Mouse (Mus musculus) fat pad, adult 2 months (tissue): Measurements from ENCODE around the gene Espn.

ENCODE experiments used
- DNase-seq: peaks from one replicate; pipeline ENCODE4 v3.0.0-alpha.2; 2011; ENCODE audit warnings: low read depth, low spot score; ENCODE audit errors: extremely low read depth

The Espn gene

DNA sequence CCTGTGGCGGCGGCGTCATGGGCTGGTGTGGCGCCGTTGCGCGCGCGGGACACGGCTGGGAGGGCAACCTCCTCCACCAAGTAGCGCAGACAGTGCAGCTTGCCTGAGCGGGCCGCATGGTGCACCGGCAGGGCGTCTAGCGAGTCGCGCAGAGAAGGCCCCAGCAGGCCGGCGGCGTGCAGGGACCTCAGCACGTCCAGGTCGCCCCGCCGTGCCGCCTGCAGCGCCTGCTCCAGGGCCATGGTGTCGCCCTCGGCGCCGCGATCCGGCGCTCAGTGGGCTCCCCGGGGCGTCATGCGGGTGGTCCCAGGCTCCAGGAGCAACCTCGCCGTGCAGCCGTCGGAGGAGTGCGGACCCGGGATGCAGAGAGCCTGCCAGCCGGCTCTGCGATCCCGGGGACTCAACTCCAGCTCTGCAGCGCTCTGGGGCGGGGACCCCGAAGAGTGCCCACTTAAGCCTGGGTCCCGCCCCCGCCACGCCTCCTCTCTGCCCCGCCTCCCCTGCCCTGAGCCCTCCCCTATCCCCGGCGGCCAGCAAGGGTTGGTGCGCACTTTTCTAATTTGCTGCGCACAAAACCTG, at the start of gene Espn:
Gene Espn, minus strand, starts transcription at position 406 of the 579 bp plus-strand sequence.
- DNase-seq: no peak

DNA sequence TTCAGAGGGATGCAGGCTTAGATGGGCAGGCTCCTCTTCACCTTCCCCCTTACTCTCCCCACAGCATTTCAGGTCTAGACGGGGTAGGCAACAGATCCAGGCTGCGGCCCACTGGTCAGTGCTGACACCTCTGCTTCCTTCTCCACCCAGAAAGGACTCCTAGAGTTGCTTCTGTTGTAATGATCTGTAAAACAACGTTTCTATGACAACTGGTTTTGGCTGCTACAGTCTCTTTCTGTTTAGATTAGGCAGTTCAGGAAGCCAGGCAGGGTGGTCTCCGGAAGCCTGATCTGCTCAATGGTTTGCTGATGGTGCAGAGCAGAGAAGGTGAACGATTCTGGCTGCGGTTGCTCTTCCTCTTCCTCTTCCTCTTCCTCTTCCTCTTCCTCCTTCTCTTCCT, 49.3 kb upstream of the Espn start:
- DNase-seq: no peak

DNA sequence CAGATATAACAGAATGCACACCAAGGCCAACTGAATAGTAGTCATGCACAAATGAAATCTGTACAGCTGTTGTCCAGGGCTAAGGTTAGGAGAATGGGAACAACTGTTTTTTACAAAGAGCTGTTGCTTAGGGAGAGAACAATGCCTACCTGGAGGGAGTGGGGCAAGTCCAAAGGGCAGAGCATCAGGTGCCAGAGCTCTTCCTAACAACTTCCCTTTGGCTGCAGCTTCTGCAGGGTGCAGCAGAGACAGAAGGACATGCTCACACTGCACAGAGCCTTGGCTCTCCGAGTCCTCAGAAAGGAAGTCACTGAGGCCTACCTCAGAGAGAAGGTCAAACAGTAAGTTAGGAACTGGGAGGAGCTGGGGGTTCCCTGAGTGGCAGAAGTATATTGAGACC, 47.4 kb upstream of the Espn start:
- DNase-seq: no peak

DNA sequence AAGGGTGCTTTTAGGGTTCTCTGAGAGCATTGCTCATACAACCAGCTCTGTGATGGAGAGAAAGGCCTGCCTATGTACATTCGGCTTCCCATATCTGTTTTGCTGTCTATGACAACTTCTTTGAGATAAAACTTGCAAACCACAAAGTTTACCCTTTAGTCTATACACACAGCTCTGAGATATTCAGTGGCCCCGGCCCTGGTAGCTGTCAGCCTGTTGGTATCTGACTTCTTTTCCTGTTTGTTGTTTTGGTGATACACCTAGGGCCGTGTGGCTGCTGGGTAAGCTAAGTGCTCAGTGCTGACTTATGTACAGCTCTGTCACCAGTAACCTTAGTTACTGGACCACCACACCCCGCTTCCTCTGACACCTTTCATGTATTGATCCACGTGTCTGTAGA, 45.4 kb upstream of the Espn start:
- no peak for DNase-seq

DNA sequence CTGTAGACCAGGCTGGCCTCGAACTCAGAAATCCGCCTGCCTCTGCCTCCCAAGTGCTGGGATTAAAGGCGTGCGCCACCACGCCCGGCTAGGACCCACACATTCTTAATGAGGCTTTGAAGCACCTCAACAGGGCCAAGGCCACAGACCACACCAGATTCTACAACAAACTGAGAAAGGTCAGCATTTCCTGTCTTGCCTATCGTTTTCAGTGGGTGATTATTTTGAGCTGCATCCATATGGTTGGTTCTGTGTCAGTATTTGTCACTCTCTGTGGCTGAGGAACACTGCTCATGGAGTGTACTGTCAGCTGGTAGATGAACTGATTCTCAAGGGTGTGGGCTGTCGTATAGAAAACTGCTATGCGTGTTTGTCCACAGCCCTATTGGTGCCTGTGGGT, 44.1 kb upstream of the Espn start:
- DNase-seq: no peak

DNA sequence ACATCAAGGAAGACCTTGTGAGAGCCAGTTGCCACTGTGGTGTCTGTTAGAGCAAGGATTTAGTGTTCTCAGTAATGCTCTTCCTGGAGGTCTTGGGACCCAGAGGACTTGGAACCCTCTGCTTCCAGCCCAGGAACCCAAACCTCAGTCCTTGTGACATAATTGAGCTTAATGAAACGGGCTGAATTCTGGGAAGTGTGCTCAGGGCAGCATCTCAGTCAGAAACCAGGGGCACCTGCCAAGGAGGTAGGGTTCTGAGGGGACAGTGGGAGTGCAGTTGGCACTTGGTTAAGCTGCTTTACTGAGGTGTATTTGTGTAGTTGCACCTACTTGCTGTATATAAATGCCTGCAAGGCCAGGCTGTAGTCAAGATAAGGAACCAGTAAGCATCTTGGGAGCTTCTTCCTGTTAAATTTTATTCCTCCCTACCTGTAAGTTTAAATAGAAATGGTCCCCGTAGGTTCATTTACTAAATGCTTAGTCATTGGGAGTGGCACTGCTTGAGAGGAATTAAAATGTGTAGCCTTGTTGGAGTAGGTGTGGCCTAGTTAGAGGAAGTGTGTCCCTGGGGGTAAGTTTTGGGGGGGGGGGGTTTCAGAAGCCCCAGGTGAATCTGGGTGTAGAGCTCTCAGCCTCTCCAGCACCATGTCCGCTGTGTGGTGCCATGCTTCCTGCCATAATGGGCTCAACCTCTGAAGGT, 42.5 kb upstream of the Espn start:
- no peak for DNase-seq

DNA sequence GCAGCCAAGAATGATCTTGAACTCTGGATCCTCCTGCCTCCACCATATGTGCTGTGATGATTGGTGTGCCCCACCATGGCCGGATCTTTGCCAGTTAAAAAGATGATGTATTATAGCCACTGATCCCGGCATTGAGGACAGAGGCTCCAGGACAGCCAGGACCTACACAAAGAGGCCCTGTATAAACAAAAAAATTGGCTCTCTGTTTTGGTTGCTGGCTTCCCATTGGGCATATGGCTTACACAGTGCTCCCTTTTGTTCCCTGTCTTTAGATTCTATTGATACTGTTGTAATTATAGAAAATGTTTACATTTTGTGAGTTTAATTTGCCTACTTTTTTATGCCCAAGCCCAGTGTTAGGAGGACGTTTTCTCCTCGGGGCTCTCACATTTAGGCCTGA, 40.4 kb upstream of the Espn start:
- DNase-seq: no peak

DNA sequence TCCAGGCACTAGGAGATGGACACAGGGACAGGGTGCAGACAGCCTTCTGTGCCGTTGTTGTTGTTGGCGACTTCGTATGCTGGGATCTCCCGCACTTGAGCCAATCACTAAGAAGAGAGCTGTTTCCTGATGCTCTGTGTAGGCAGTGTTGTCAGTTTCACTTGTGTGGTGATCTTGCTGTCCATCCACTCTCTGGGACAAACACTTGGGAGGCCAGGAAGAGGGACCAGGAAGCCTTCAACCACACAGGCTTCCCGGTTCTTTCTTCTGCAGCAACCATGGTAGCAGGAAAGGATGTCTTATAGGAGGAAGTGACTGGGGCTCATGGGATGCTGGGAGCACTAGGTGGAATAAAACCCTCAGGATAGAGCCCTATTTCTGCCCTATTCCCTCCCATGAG, 38.5 kb upstream of the Espn start:
- no peak for DNase-seq

DNA sequence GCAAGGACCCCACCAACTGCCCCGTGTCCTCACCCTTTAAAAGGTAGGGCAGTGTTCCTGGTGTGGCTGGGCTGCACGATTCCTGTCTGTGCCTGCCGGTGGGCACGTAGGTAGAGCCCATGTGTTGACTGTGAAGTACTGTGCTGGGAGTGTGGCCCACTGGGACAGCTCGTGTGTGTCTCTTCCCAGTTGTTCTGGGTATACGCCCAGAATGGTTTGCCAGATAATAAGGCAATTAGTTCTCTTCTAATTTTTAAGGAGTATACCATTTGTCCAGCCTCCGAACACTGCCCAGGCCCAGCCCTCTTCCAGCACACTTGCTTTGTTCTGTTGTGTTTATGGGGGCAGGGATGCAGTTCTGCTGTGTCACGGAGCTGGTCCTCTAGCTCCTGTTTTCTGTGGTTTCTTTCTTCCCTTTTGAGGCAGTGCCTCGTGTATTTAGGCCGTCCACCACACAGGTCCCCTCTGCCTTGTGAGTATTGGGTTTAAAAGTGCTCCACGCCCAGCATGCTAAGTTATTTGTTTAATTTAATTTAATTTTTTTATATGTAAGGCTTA, 38.0 kb upstream of the Espn start:
- DNase-seq: no peak

DNA sequence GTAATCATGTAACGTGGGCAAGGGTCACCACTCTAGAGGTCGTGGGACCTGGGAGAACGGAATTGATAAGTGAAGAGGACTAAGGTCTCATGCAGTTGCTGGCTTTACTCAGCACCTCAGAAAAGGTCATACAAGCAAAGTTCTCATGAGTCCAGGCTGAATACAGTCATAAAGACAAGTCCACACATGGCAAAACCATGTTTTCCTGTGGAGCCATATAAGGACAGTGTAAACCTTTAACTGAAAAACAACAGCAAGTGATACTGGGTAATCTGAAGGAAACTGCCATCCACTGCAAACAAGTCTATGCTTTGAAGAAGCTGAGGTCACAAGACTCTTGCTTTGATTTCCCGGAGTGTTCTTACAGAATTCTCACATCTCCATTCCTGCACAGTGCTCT, 37.5 kb upstream of the Espn start:
- no peak for DNase-seq

DNA sequence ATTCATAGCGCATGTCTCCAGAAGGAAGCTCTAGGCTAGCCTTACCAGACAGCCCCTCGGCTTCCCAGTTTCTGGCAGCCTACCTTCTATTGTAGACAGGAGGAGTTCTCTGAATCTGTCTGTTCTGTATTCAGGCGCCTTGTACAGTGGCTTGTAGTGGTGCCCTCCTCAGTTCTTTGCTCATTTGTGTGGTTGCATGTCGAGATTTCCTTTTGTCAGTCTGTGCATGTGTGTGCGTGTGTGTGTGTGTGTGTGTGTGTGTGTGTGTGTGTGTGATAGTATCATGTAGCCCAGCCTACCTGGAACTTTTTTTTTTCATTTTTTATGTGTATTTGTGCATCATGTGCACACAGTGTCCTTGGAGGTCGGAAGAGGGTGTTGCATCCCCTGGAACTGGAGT, 36.9 kb upstream of the Espn start:
- DNase-seq: no peak

DNA sequence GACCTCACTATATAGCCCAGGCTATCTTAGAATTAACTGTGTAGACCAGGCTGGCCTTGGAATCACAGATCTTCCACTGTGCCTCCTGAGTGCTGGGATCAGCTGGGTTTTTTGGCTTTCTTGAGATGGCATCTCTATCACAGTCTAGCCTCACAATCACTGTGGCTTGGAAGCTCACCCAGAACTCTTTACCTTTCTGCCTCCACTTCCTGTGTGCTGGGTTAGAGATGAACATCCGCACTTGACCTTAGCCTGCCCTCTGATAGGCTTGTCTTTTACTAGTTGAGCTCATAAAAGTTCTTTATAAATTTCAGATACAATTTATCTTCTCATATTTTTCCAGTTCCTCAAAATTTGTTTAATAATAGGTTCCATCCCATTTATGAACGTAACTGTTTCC, 36.5 kb upstream of the Espn start:
- no peak for DNase-seq

DNA sequence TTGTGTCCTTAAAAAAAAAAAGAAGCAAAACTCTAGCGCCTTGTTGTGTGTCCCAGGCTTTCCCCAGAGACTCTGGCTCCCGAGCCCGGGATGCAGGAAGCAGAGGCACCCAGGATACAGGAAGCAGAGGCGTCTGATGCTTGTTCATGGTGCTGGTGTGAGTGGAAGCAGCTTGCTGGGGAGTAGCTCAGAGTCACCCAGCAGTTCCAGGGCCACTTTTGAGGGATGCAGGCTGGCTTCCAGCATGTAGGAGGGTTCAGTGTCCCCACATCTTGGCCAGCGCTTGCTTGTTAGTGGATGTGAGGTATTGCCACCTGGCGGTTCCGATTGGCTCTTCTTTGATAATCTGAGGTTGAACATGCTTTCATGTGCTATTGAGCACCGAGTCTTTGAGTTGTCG, 35.0 kb upstream of the Espn start:
- no peak for DNase-seq

DNA sequence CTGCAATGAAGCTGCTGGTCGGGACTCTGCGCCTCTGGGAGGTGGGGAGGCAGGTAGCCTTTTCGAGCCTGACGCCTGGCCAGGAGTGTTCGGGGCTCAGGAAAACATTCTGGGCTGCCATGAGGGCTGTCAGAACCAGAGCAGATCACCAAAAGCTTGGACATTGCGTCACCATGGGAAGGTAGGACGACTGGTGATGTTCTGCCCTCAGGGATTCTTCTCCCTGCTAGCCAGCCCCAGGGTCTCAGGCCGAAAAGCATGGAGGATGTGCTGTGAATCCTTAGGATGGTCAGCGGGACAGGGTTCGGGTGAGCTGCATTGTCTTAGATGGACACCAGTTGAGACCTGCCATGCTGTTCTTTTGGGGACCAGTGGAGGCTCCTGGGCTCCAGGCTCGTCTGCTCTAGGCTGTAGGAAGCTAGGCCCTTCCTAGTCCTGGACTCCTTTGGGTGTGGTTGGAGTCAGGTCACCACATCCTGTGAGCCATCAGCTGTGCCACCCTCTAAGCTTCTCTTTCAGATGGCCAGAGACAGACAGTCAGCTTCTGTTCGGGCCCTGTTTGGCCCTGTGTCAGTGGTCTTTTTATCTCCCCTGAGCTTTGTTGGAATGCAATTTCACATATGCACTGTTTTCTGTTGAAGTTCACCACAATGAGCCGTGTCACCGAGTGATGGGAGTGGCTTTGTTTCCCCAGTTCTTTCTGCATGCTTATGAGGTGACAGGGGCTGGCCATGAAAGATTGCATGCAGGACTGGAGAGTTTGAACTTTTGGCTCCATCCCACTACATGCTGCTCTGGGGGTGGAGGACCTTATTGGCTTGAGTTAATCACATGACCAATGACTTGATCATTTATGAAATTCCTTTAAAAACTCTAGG, 34.3 kb upstream of the Espn start:
- no peak for DNase-seq

DNA sequence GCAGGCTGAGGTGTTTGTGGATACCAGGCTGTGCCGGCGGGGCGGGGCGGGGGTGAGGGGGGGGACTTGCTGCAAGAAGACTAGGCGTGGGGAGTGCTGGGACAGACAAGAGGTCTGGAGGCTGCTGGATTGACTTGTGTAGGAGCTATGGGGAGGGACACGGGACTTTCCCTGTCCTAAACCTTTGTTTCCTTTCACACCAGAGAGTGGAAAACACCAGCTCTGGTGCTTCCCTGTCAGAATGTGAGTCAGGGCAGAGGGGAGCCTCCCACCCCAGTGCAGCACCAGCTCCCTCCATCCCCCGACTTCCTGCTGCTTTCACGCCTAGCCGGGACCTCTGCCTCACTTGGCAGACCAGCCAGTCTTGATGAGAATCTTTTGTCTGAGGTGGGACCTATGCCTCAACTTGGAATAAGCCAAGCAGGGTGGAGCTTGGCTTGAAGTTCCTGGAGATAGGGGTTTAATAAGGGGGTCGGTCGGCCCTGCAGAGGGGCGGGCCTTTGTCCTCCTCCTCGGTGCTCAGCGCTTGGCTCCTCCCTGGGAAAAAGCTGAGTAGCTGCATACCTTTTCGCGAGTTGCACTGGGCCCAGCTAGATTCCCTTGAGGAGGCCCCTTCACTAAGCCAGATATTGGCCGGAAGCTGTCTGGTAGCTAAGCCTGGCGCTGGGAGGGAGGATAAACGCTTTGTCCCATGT, 33.5 kb upstream of the Espn start:
- no peak for DNase-seq

DNA sequence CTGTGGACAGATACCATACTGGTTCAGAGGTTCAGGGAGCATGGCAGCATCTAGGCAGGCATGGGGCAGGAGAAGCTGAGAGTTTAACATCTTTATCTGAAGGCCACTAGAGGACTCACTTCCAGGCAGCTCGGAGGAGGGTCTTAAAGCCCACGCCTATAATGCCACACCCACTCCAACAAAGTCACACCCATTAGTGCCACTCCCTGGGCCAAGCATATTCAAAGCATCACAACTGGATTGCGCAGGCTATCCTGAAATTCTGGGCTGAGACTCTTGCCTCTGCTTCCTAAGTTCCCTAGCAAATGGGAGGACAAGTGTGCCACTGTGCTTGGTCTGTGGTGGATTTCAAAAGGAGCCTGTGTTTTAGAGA, 33.0 kb upstream of the Espn start:
- no peak for DNase-seq

DNA sequence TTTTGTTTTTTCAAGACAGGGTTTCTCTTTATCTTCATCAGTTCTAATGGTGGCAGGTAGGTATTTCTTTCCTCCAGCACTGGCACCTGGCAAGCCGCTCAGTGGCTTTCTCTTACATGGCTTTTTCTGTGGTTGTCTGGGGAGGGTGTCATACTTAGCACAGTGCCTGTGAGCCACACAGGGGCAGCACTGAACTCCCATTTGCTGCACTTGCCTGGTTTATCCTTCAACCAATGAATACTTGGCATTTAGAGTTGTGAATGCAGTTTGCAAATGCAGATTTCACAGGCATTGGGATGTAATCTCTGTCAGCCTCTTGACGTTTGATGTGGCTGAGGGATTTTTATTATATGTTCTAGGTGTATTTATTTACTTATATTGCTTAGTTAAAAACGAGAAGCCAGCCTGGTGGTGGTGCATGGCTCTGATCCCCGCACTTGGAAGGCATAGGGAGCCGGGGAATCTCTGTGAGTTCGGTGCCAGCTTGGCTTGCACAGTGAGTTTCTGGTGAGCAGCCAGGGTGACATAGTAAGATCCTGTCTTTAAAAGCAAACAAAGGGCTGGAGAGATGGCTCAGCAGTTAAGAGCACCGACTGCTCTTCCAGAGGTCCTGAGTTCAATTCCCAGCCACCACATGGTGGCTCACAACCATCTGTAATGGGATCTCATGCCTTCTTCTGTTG, 32.3 kb upstream of the Espn start:
- no peak for DNase-seq

DNA sequence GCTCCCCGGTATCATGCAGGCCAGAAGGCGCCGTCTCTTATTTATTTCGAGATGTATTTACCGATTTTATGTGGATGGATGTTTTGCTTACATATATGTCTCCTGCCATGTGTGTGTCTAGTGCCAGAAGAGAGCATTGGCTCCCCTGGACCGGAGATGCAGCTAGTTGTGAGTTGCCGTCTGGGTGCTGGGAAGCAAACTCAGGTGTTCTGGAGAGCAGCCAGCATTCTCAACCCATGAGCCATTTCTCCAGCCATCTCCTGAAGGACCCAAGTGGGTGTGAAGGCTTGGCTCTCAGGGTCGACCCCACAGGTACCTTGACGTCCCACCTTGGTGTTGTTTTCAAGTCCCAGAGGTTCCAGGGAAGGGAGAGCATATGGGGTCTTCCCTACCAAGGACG, 30.0 kb upstream of the Espn start:
- DNase-seq: no peak

DNA sequence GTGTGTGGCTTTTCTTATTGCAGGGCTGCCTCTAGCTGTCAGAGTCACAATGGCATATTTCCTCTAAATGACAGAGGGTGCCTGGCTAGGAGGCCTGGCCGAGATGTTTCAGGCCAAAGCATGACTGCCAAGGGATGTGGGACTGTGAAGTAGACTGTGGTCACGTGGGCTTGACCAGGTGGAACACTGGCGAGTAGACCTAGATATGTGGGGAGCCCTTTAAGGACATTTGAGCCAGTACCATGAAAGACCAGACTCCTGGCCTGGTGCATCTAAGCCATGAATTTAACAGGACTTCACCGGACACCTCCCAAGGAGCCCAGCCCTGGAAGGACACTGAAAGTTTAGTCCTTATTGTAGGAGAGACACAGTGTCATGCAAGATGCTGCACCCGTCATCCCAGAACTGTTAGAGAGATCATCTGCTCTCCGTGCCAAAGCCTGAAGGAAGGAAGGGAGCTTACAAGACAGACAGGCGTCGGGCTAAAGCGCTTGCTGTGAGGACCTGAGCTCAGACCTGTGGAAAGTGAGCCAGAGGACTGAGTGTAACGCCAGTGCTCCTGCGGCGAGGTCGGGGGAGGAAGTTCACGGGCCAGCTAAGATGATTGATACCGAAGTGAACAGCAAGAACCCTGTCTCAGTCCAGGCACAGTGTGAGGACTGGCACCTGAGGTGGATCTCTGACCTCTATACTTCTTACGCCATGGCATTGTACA, 27.9 kb upstream of the Espn start:
- peak; percentile 77 for DNase-seq
